Mouse (Mus musculus) left cerebral cortex, adult 6 months (tissue): Measurements from ENCODE around the gene Sri. TPM values are rescaled to one million over a fixed set of nuclear protein-coding genes. Genes with fewer than 3 reads are reported as not detected.

Source experiments
- long read RNA-seq, 2 experiments: library from polyadenylated mRNA; unstranded; transcript quantifications; one replicate each; pipeline ENCODE4 v2.0.0; 2019 to 2020
- polyA plus RNA-seq: library from polyadenylated mRNA; unstranded; fragments of <200 nt; fragmentation: Nextera tagmentation; gene quantifications from 2 replicates; pipeline ENCODE4 v1.2.3, GENCODE M21; 2021

Gene Sri
- 135 and 208 TPM in 2 replicates for polyA plus RNA-seq
- long read RNA-seq, experiment 1, transcript Sri-205 (8 exons, 2,251 nt) = major isoform, 268 of 301 reads
- long read RNA-seq, experiment 1, partial matches to known transcripts = 6 of 301 reads
- long read RNA-seq, experiment 1, other reads (novel, unspliced or antisense) = 24 of 301 reads
- long read RNA-seq, experiment 2, transcript Sri-205 (8 exons, 2,251 nt) = major isoform, 139 of 154 reads
- long read RNA-seq, experiment 2, partial matches to known transcripts = 4 of 154 reads
- long read RNA-seq, experiment 2, other reads (novel, unspliced or antisense) = 9 of 154 reads

GRCm38 (mm10) chr5:8045855-8046254, at the start of gene Sri:
Gene Sri (plus strand): TSS chr5:8046078.

Other genes starting within 250 kb of the Sri start
- 0.07 and 0.09 TPM in 2 replicates for gene Steap4, start 85.6 kb upstream of the Sri start, polyA plus RNA-seq